Mouse (Mus musculus): ENCODE results near the gene Myo9b.

DNA sequence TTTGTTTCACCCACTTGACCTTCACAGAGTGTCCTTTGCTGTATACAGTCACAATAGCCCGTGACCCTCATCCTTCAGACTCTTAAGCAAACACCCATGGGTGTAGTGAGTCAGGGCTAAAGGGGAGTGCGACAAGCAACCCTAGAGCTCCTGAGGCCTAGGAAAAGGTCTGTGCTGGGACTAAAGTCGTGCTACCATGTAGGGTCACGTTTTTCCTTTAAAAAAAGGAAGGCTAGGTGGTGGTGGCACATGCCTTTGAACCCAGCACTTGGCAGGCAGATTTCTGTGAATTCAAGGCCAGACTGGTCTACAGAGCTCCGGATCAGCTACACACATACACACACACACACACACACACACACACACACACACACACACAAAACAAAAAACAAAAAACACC, 884 bp upstream of the Myo9b start:
- TF ChIP-seq CHD2 (IDR thresholded peaks at IDR 0.05; ENCODE audit: low read depth, low read length), result no peak
- no peak for TF ChIP-seq HCFC1 (IDR thresholded peaks at IDR 0.05; ENCODE audit: borderline replicate concordance, insufficient read depth, low read length)
